Mouse (Mus musculus) adrenal gland, postnatal 36 days (tissue): Measurements from ENCODE around the gene Gm6460. TPM values are rescaled to one million over a fixed set of nuclear protein-coding genes. Genes with fewer than 3 reads are reported as not detected.
"Not testable (repeated sequence)": the region's sequence is repeated elsewhere in the genome, so short reads cannot be mapped to it uniquely, and the experiment has no call there.

Experiments
- DNase-seq, 2 experiments: peaks; one replicate each; pipeline ENCODE4 v3.0.0; 2021; ENCODE audit warnings: mixed read lengths in 1 of 2
- long read RNA-seq, 2 experiments: library from polyadenylated mRNA; stranded (forward); transcript quantifications; one replicate each; pipeline ENCODE4 v2.0.0; 2021; ENCODE audit warnings: borderline sequencing depth in 2 of 2
- total RNA-seq, 2 experiments: library from RNA; stranded (reverse); gene quantifications; 2 replicates each; pipeline ENCODE4 v1.2.3; 2021

Gm6460 gene
- not detected for total RNA-seq
- long read RNA-seq, experiment 1 = 0 reads
- long read RNA-seq, experiment 2 = 0 reads

DNA sequence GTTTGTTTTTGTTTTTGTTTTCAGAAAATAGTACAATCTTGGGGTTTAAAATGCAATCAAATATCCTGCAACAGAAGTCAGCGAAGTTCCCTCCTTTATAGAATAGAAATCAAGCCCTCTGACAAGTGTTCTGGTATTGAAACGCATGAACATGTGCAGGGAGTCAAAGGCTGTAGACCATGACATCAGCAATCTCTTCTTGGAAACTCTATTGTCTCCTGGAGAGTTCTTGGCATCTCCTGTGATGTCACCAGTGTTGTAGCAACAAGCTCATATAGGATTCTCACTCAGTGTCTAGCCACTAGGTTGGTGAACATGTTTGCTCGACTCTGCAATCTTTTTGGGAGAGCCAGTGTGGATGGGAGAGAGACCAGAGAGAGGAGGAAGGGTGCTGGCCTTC, at the start of gene Gm6460:
Gene Gm6460 (plus strand): TSS at position 301 of the 400 bp plus-strand sequence.
- DNase-seq = not testable (repeated sequence)

Other genes with a start within 250 kb of the Gm6460 start
- gene Gm8897, start 178.5 kb upstream of the Gm6460 start, total RNA-seq = not detected
- gene Gm8906, start 92.2 kb upstream of the Gm6460 start, total RNA-seq = not detected
- not detected for gene Gm8922, start 87.0 kb downstream of the Gm6460 start, total RNA-seq
- gene Gm8926, start 175.6 kb downstream of the Gm6460 start, total RNA-seq = not detected